Mouse (Mus musculus) hematopoietic stem cell, adult 5-6 weeks (primary cell): Measurements from ENCODE around the gene Rnaset2b. TPM values are rescaled to one million over a fixed set of nuclear protein-coding genes. Genes with fewer than 3 reads are reported as not detected.
"Not testable (repeated sequence)": the region's sequence is repeated elsewhere in the genome, so short reads cannot be mapped to it uniquely, and the experiment has no call there.

Experiments
- ATAC-seq, 2 experiments: fragments of 125-278 bp in 1 of 2; replicated peaks in 1 of 2; 2 replicates each; pipeline ENCODE4 v1.8.0; 2016 to 2017; ENCODE audit warnings: inconsistent platforms in 2 of 2, mild to moderate bottlenecking in 2 of 2, moderate number of reproducible peaks in 2 of 2, low read depth in 1 of 2, moderate TSS enrichment in 1 of 2; ENCODE audit not compliant: low FRiP score in 2 of 2, poor library complexity in 2 of 2, severe bottlenecking in 2 of 2, insufficient read depth in 1 of 2, low TSS enrichment in 1 of 2
- total RNA-seq: library from RNA; stranded (forward); fragments of 172-1452, 232-1000 nt; gene quantifications from 2 replicates; pipeline ENCODE4 v1.2.3, GENCODE M21; 2017

Rnaset2b gene
- total RNA-seq, 1 experiment from 2014 or later = 439 TPM

GRCm38 (mm10) chr17:7030204-7030603 is 59.8 kb downstream of the Rnaset2b start:
- not testable (repeated sequence) for ATAC-seq

- ATAC-seq = not testable (repeated sequence)
Measured at GRCm38 (mm10) chr17:7030622-7031174, 60.3 kb downstream of the Rnaset2b start.

- peak; percentile 57 to 65 for ATAC-seq
Measured at GRCm38 (mm10) chr17:7033192-7034166, 63.0 kb downstream of the Rnaset2b start.

Other genes starting within 250 kb of the Rnaset2b start
- gene Ezr, start 187.8 kb upstream of the Rnaset2b start, total RNA-seq = 130 and 159 TPM in 2 replicates
- 43.9 and 48.7 TPM in 2 replicates for gene Rsph3b, start 22.0 kb upstream of the Rnaset2b start, total RNA-seq
- gene Tagap1, start 9.5 kb upstream of the Rnaset2b start, total RNA-seq = 53.8 and 57.4 TPM in 2 replicates
- gene Gm49721, start 8.3 kb downstream of the Rnaset2b start, total RNA-seq = not detected in 2 replicates
- not detected in 2 replicates for gene Gm1604a, start 54.9 kb downstream of the Rnaset2b start, total RNA-seq
- gene Rps6ka2, start 199.5 kb downstream of the Rnaset2b start, total RNA-seq = 0.40 and 3.6 TPM in 2 replicates